Mouse (Mus musculus) limb, embryonic 14.5 days (tissue): ENCODE data around the gene Olfr772. TPM values are rescaled to one million over a fixed set of nuclear protein-coding genes. Genes with fewer than 3 reads are reported as not detected.
"Not testable (repeated sequence)": the region's sequence is repeated elsewhere in the genome, so short reads cannot be mapped to it uniquely, and the experiment has no call there.

Source experiments
- ATAC-seq: fragments of 200-750 bp; cut with Nextera tagmentation; 2 replicates; pipeline ENCODE4 v1.8.0; 2017; ENCODE audit warnings: low read depth, moderate number of reproducible peaks, moderate TSS enrichment; ENCODE audit not compliant: low FRiP score
- DNase-seq: peaks from one replicate; pipeline ENCODE4 v3.0.0-alpha.2; 2015; ENCODE audit warnings: low spot score
- H3K27ac ChIP-seq: fragments of 300-500 bp; sonication (generic); replicated peaks from 2 replicates; pipeline ENCODE4 v1.5.1; 2014; ENCODE audit warnings: low read depth, mild to moderate bottlenecking, low read length, moderate library complexity, mixed read lengths
- H3K27me3 ChIP-seq: fragments of 300-500 bp; sonication (generic); 2 replicates; pipeline ENCODE4 v1.6.1; 2014; ENCODE audit warnings: low read length, mixed read lengths; ENCODE audit not compliant: control insufficient read depth, insufficient read depth
- H3K36me3 ChIP-seq: fragments of 300-500 bp; sonication (generic); 2 replicates; pipeline ENCODE4 v1.6.1; 2014; ENCODE audit warnings: mild to moderate bottlenecking, low read length, moderate library complexity, mixed read lengths; ENCODE audit not compliant: control insufficient read depth, insufficient read depth
- H3K4me1 ChIP-seq: fragments of 300-500 bp; sonication (generic); 2 replicates; pipeline ENCODE4 v1.6.1; 2014; ENCODE audit warnings: antibody characterized with exemption, low read length, mixed read lengths; ENCODE audit not compliant: control insufficient read depth, insufficient read depth
- H3K4me2 ChIP-seq: fragments of 300-500 bp; sonication (generic); replicated peaks from 2 replicates; pipeline ENCODE4 v1.6.1; 2014; ENCODE audit warnings: low read depth, mild to moderate bottlenecking, low read length, moderate library complexity; ENCODE audit not compliant: severe bottlenecking
- H3K4me3 ChIP-seq: fragments of 300-500 bp; sonication (generic); replicated peaks from 2 replicates; pipeline ENCODE4 v1.5.1; 2014; ENCODE audit warnings: low read length
- H3K9ac ChIP-seq: fragments of 300-500 bp; sonication (generic); 2 replicates; pipeline ENCODE4 v1.6.1; 2014; ENCODE audit warnings: mild to moderate bottlenecking, low read depth, low read length, moderate library complexity; ENCODE audit not compliant: severe bottlenecking
- H3K9me3 ChIP-seq: fragments of 300-500 bp; sonication (generic); 2 replicates; pipeline ENCODE4 v1.6.1; 2016; ENCODE audit warnings: low read length; ENCODE audit not compliant: control insufficient read depth
- POLR2A ChIP-seq: fragments of 200-500 bp; IDR thresholded peaks from 2 replicates; pipeline ENCODE4 v1.8.0; 2012; ENCODE audit warnings: inconsistent platforms, mild to moderate bottlenecking, moderate library complexity, borderline replicate concordance; ENCODE audit not compliant: insufficient read depth, insufficient read length; ENCODE audit errors: extremely low read depth
- WGBS: fragments of 180-500 bp; shearing (Covaris S2); extraction: QIAGEN DNeasy Blood & Tissue Kit; methylation state at CpG from one replicate; pipeline ENCODE4 v1.1.7; 2014; 5-methylcytosine and 5-hydroxymethylcytosine counted together
- polyA plus RNA-seq, 2 experiments: library from polyadenylated mRNA; depleted of rRNA in 1 of 2; stranded (reverse) in 1 of 2; unstranded in 1 of 2; fragments of >200 nt; fragmentation: Nextera tagmentation in 1 of 2; extraction: Ambion mirVana in 1 of 2; gene quantifications; 2 replicates each; pipeline versions ENCODE4 v1.2.1 to v1.2.3; 2012 to 2014

Olfr772 gene
- polyA plus RNA-seq (2012; rRNA removed) (not detected in 2 replicates), polyA plus RNA-seq (2014; fragmentation: Nextera tagmentation; extraction: Ambion mirVana) (not detected in 2 replicates)

DNA sequence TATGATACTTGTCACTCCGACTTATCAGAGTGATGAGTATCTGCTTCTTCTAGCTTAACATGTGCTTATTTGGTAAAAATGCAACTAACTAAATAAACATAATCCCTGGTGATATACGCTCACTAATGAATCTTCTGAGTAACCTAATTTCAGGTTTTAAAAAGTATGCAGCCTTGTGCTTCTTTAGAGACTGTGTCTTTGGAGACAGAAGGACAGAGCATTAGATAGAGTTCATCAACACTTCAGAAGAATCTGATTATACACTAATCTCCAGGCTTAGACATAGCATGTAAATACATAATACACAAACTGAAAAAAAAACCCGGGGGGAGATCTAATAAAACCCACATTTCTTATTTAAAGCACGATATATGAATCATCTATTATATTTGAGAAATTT, at the start of gene Olfr772:
Olfr772 (minus strand) TSS at position 101 of the 400 bp plus-strand sequence.
- not testable (repeated sequence) for H3K4me3 ChIP-seq, H3K27me3 ChIP-seq, ATAC-seq, H3K27ac ChIP-seq, H3K9me3 ChIP-seq, DNase-seq, H3K36me3 ChIP-seq, H3K4me1 ChIP-seq, H3K4me2 ChIP-seq, H3K9ac ChIP-seq
- 73% methylated on average over 3 of the region's 4 CpGs for WGBS

DNA sequence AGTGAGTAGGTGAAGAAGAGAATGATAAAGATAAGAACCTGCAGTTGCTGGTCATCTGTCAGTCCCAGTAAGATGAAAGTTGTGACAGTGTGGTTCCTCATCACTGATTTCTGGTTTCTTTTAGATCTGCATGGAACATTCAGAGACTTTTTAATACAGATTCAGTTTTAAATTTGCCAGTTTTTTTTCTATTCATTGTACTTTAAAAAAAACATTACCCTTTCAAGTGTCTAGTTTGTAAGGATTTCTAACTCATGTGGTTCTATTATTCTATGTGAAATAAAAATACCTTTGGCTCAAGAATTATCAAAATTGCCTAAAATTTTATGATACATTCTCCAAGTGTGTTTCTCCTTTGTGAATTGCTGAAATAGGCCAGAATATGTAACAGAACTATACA, 9.6 kb upstream of the Olfr772 start, which contains the start of gene Olfr773:
Olfr773 (minus strand) TSS at position 101 of the 400 bp plus-strand sequence.
- not testable (repeated sequence) for H3K36me3 ChIP-seq, H3K9ac ChIP-seq, H3K27me3 ChIP-seq, H3K9me3 ChIP-seq, H3K4me3 ChIP-seq, DNase-seq, H3K27ac ChIP-seq, H3K4me2 ChIP-seq, ATAC-seq, H3K4me1 ChIP-seq

DNA sequence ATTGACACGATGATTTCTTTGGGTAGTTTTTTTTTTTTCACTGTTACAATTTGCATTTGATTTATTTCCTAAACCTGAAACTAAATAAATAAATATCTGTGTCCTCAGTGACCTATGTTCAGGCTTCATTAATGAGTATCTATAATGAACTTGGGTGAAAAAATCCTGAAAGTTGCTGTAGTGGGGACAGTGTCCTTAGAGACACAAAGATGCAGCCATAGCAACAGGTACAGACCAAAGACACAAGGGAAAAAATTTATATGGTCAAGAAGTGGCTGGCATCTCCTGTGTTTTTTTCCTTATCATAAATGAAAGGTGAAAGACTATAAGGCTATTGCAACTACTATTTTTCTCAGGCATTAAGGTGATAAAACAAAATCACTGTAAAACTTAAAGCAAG, 13.1 kb downstream of the Olfr772 start, which contains the start of gene Olfr771:
Olfr771 (minus strand) TSS at position 101 of the 400 bp plus-strand sequence.
- H3K27me3 ChIP-seq, result no peaks in the 10 kb centered on the region
- no peak for ATAC-seq

DNA sequence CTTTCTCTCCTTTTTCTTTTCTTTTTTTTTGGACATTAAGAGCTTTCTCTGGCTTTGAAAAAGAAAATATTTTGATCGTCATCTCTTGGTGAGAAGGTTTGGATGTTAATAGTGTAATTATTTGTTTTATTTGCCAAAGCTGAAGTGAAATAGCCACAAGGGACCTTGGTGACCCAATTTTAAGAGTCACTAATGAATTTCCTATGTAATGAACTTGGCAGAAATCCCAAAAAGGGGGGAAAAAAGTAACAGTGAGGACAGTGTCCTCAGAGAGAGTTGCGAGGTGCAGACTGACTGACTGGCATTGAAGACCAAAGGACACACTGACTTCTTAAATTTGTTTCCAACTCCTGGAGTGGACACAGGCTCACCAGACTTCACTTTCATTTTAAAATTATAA, 38.8 kb downstream of the Olfr772 start, which contains the start of gene Olfr770:
Olfr770 (minus strand) TSS at position 101 of the 400 bp plus-strand sequence.
- Histone ChIP-seq H3K4me2 (no peak within 1 kb of the TSS), H3K27ac (no peak within 1 kb of the TSS), H3K36me3 (no peaks in the 10 kb centered on the region), H3K4me3 (no peak within 1 kb of the TSS), H3K4me1 (no peaks in the 10 kb centered on the region), H3K9ac (no peak within 1 kb of the TSS), H3K9me3 (no peaks in the 10 kb centered on the region), H3K27me3 (no peaks in the 10 kb centered on the region)
- DNase-seq (no peak), ATAC-seq (no peak)
- TF ChIP-seq POLR2A, result no peak
- WGBS, result 61% methylated on average over 2 of the region's 2 CpGs

More for the DNA sequence above, 13.1 kb downstream of the Olfr772 start, which contains the start of gene Olfr771:
- Histone ChIP-seq H3K9ac (no peak within 1 kb of the TSS), H3K36me3 (no peaks in the 10 kb centered on the region), H3K4me1 (no peaks in the 10 kb centered on the region), H3K27ac (no peak within 1 kb of the TSS), H3K4me3 (no peak within 1 kb of the TSS), H3K9me3 (no peaks in the 10 kb centered on the region), H3K4me2 (no peak within 1 kb of the TSS)
- WGBS, result 77% methylated on average over 1 of the region's 1 CpGs
- TF ChIP-seq POLR2A, result no peak
- no peak for DNase-seq

Other genes with a start within 250 kb of the Olfr772 start
- 22.3 and 24.1 TPM in 2 replicates for gene Itga7, start 244.1 kb downstream of the Olfr772 start, polyA plus RNA-seq (2012; rRNA removed)
- 7.0 and 11.5 TPM in 2 replicates for gene Itga7, start 244.1 kb downstream of the Olfr772 start, polyA plus RNA-seq (2014; fragmentation: Nextera tagmentation; extraction: Ambion mirVana)
- 0.24 and 0.38 TPM in 2 replicates for gene Mettl7b, start 216.9 kb downstream of the Olfr772 start, polyA plus RNA-seq (2012; rRNA removed)
- 0.21 and 0.80 TPM in 2 replicates for gene Mettl7b, start 216.9 kb downstream of the Olfr772 start, polyA plus RNA-seq (2014; fragmentation: Nextera tagmentation; extraction: Ambion mirVana)
- gene Olfr9, start 188.5 kb downstream of the Olfr772 start, polyA plus RNA-seq (2012; rRNA removed), result not detected in 2 replicates
- not detected in 2 replicates for gene Olfr9, start 188.5 kb downstream of the Olfr772 start, polyA plus RNA-seq (2014; fragmentation: Nextera tagmentation; extraction: Ambion mirVana)
- gene Olfr763, start 167.1 kb downstream of the Olfr772 start, polyA plus RNA-seq (2012; rRNA removed), result not detected in 2 replicates
- not detected in 2 replicates for gene Olfr763, start 167.1 kb downstream of the Olfr772 start, polyA plus RNA-seq (2014; fragmentation: Nextera tagmentation; extraction: Ambion mirVana)
- gene Olfr764-ps1, start 138.0 kb downstream of the Olfr772 start, polyA plus RNA-seq (2012; rRNA removed), result 0.01 TPM in 1 of 2 replicates, not detected in the other
- gene Olfr764-ps1, start 138.0 kb downstream of the Olfr772 start, polyA plus RNA-seq (2014; fragmentation: Nextera tagmentation; extraction: Ambion mirVana), result not detected in 2 replicates
- not detected in 2 replicates for gene Olfr765, start 127.9 kb downstream of the Olfr772 start, polyA plus RNA-seq (2012; rRNA removed)
- gene Olfr765, start 127.9 kb downstream of the Olfr772 start, polyA plus RNA-seq (2014; fragmentation: Nextera tagmentation; extraction: Ambion mirVana), result not detected in 2 replicates
- 0.03 TPM in 1 of 2 replicates, not detected in the other for gene Olfr766-ps1, start 108.9 kb downstream of the Olfr772 start, polyA plus RNA-seq (2012; rRNA removed)
- not detected in 2 replicates for gene Olfr766-ps1, start 108.9 kb downstream of the Olfr772 start, polyA plus RNA-seq (2014; fragmentation: Nextera tagmentation; extraction: Ambion mirVana)
- 0.01 TPM in 1 of 2 replicates, not detected in the other for gene Olfr767, start 95.0 kb downstream of the Olfr772 start, polyA plus RNA-seq (2012; rRNA removed)
- not detected in 2 replicates for gene Olfr767, start 95.0 kb downstream of the Olfr772 start, polyA plus RNA-seq (2014; fragmentation: Nextera tagmentation; extraction: Ambion mirVana)
- not detected in 2 replicates for gene Olfr768, start 78.5 kb downstream of the Olfr772 start, polyA plus RNA-seq (2012; rRNA removed)
- 0.04 TPM in 1 of 2 replicates, not detected in the other for gene Olfr768, start 78.5 kb downstream of the Olfr772 start, polyA plus RNA-seq (2014; fragmentation: Nextera tagmentation; extraction: Ambion mirVana)
- gene Olfr769, start 60.1 kb downstream of the Olfr772 start, polyA plus RNA-seq (2012; rRNA removed), result 0.01 TPM in 1 of 2 replicates, not detected in the other
- not detected in 2 replicates for gene Olfr769, start 60.1 kb downstream of the Olfr772 start, polyA plus RNA-seq (2014; fragmentation: Nextera tagmentation; extraction: Ambion mirVana)
- not detected in 2 replicates for gene Olfr770, start 38.9 kb downstream of the Olfr772 start, polyA plus RNA-seq (2012; rRNA removed)
- gene Olfr770, start 38.9 kb downstream of the Olfr772 start, polyA plus RNA-seq (2014; fragmentation: Nextera tagmentation; extraction: Ambion mirVana), result not detected in 2 replicates
- not detected in 2 replicates for gene Olfr771, start 13.2 kb downstream of the Olfr772 start, polyA plus RNA-seq (2012; rRNA removed)
- gene Olfr771, start 13.2 kb downstream of the Olfr772 start, polyA plus RNA-seq (2014; fragmentation: Nextera tagmentation; extraction: Ambion mirVana), result not detected in 2 replicates
- not detected in 2 replicates for gene Olfr773, start 9.5 kb upstream of the Olfr772 start, polyA plus RNA-seq (2012; rRNA removed)
- not detected in 2 replicates for gene Olfr773, start 9.5 kb upstream of the Olfr772 start, polyA plus RNA-seq (2014; fragmentation: Nextera tagmentation; extraction: Ambion mirVana)
- not detected in 2 replicates for gene Olfr774, start 58.3 kb upstream of the Olfr772 start, polyA plus RNA-seq (2012; rRNA removed)
- not detected in 2 replicates for gene Olfr774, start 58.3 kb upstream of the Olfr772 start, polyA plus RNA-seq (2014; fragmentation: Nextera tagmentation; extraction: Ambion mirVana)
- not detected in 2 replicates for gene Olfr775, start 70.5 kb upstream of the Olfr772 start, polyA plus RNA-seq (2012; rRNA removed)
- gene Olfr775, start 70.5 kb upstream of the Olfr772 start, polyA plus RNA-seq (2014; fragmentation: Nextera tagmentation; extraction: Ambion mirVana), result not detected in 2 replicates
- not detected in 2 replicates for gene Olfr776, start 81.2 kb upstream of the Olfr772 start, polyA plus RNA-seq (2012; rRNA removed)
- not detected in 2 replicates for gene Olfr776, start 81.2 kb upstream of the Olfr772 start, polyA plus RNA-seq (2014; fragmentation: Nextera tagmentation; extraction: Ambion mirVana)
- not detected in 2 replicates for gene Olfr777, start 93.6 kb upstream of the Olfr772 start, polyA plus RNA-seq (2012; rRNA removed)
- not detected in 2 replicates for gene Olfr777, start 93.6 kb upstream of the Olfr772 start, polyA plus RNA-seq (2014; fragmentation: Nextera tagmentation; extraction: Ambion mirVana)
- not detected in 2 replicates for gene Olfr780, start 140.2 kb upstream of the Olfr772 start, polyA plus RNA-seq (2012; rRNA removed)
- gene Olfr780, start 140.2 kb upstream of the Olfr772 start, polyA plus RNA-seq (2014; fragmentation: Nextera tagmentation; extraction: Ambion mirVana), result not detected in 2 replicates
- not detected in 2 replicates for gene Olfr781, start 150.9 kb upstream of the Olfr772 start, polyA plus RNA-seq (2012; rRNA removed)
- not detected in 2 replicates for gene Olfr781, start 150.9 kb upstream of the Olfr772 start, polyA plus RNA-seq (2014; fragmentation: Nextera tagmentation; extraction: Ambion mirVana)
- gene Olfr782, start 170.9 kb upstream of the Olfr772 start, polyA plus RNA-seq (2012; rRNA removed), result not detected in 2 replicates
- gene Olfr782, start 170.9 kb upstream of the Olfr772 start, polyA plus RNA-seq (2014; fragmentation: Nextera tagmentation; extraction: Ambion mirVana), result not detected in 2 replicates
- gene Olfr784, start 206.2 kb upstream of the Olfr772 start, polyA plus RNA-seq (2012; rRNA removed), result 0.04 TPM in 1 of 2 replicates, not detected in the other
- 0.12 and 0.15 TPM in 2 replicates for gene Olfr784, start 206.2 kb upstream of the Olfr772 start, polyA plus RNA-seq (2014; fragmentation: Nextera tagmentation; extraction: Ambion mirVana)
- not detected in 2 replicates for gene Olfr785, start 227.5 kb upstream of the Olfr772 start, polyA plus RNA-seq (2012; rRNA removed)
- gene Olfr785, start 227.5 kb upstream of the Olfr772 start, polyA plus RNA-seq (2014; fragmentation: Nextera tagmentation; extraction: Ambion mirVana), result not detected in 2 replicates
- gene Olfr786, start 249.4 kb upstream of the Olfr772 start, polyA plus RNA-seq (2012; rRNA removed), result not detected in 2 replicates
- gene Olfr786, start 249.4 kb upstream of the Olfr772 start, polyA plus RNA-seq (2014; fragmentation: Nextera tagmentation; extraction: Ambion mirVana), result not detected in 2 replicates